9 mouse cellular contexts compared by ENCODE assay signal in the genomic region with DNA sequence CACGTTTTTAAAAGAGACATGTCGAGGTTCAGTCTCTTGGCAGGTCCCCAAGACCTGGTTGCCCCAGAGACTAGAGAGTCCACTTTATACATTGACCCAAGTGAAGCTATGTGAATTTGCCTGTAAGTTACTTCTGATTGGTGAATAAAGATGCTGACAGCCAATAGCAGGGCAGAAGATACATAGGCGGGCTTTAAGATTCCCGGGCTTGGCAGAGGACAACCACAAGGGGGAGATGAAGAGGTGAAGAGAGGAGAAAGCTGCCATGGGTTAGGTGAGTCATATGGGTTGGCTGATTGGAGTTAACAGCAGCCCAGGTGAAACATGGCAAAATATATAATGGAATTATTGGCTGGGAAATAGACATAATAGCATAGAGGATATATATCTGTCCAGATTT. TPM values are rescaled to one million over a fixed set of nuclear protein-coding genes. Genes with fewer than 3 reads are reported as not detected.
DNase-seq lines count a peak whose midpoint lies in the region; ATAC-seq lines count a peak whose summit lies in the region.
"Had no signal": no experiment of that assay in that cellular context is flagged by ENCODE, and none has a peak within 500 bp of the region (broad histone marks: within the 10 kb centered on the region; RNA-seq: fewer than 3 reads in every experiment).

No protein-coding gene starts in this region.

- peak; percentile 66 for ATAC-seq in forebrain, embryonic 11.5 days (replicated peaks; ENCODE audit: low FRiP score)

- no peak overlapping the region for H3K9ac ChIP-seq in forebrain, embryonic 11.5 days (ENCODE audit: low read length)
- H3K9ac ChIP-seq: limb, embryonic 15.5 days had no signal

- no peaks in the 10 kb centered on the region for H3K36me3 ChIP-seq in forebrain, embryonic 11.5 days (ENCODE audit: control insufficient read depth, insufficient read depth, low read length)

- H3K27ac ChIP-seq in forebrain, embryonic 11.5 days (ENCODE audit: low read depth, low read length) = no peak overlapping the region
- H3K27ac ChIP-seq: limb, embryonic 15.5 days had no signal

- H3K4me1 ChIP-seq in forebrain, embryonic 11.5 days (replicated peaks; ENCODE audit: control insufficient read depth, insufficient read depth, low read length) = no peaks in the 10 kb centered on the region
- H3K4me1 ChIP-seq: limb, embryonic 15.5 days had no signal

- intact Hi-C loops in heart, postnatal 25 days (cut with DNase I) = loop anchor here (5.0 kb wide), 1 partner anchor 137 kb away; no protein-coding TSS in a partner anchor

- peak; percentile 49 for DNase-seq in MEL-GATA-1-ER (ENCODE audit: extremely low read depth, low read depth)
- peak; percentile 85 for DNase-seq in brain, adult 2 months (ENCODE audit: low read depth, low spot score)
- DNase-seq in forebrain, embryonic 11.5 days (ENCODE audit: low spot score) = peak; percentile 57
- peak; percentile 38 for DNase-seq in heart, postnatal 25 days (ENCODE audit: low spot score)
- DNase-seq in layer of hippocampus, adult 9-10 months (ENCODE audit: low spot score) = peak; percentile 68
- peak; percentile 92 for DNase-seq in lung, postnatal 10 days
- peak; percentile 29 for DNase-seq in right cerebral cortex, postnatal 25 days
- no peak for DNase-seq in neural tube, embryonic 10.5 days (ENCODE audit: extremely low spot score, low spot score)

- H3K4me2 ChIP-seq in forebrain, embryonic 11.5 days (ENCODE audit: low read depth, low read length, severe bottlenecking) = no peak overlapping the region
- H3K4me2 ChIP-seq: limb, embryonic 15.5 days had no signal

- WGBS in forebrain, embryonic 11.5 days = 51% methylated on average over 4 of the region's 4 CpGs

- no peak overlapping the region for H3K4me3 ChIP-seq in forebrain, embryonic 11.5 days (ENCODE audit: low read depth, low read length)
- H3K4me3 ChIP-seq: limb, embryonic 15.5 days had no signal

- no peaks in the 10 kb centered on the region for H3K27me3 ChIP-seq in forebrain, embryonic 11.5 days (ENCODE audit: control insufficient read depth, insufficient read depth, low read length)
- H3K27me3 ChIP-seq: limb, embryonic 15.5 days had no signal

- H3K9me3 ChIP-seq in forebrain, embryonic 11.5 days (ENCODE audit: control insufficient read depth, low read length) = no peaks in the 10 kb centered on the region
- H3K9me3 ChIP-seq: limb, embryonic 15.5 days had no signal

RNA-seq across cellular contexts. Expression of a gene that starts 25.8 kb away (rescaled TPM):
- polyA plus RNA-seq in forebrain, embryonic 11.5 days (2014; fragmentation: Nextera tagmentation; extraction: Ambion mirVana) = 0.45 and 0.75 TPM in 2 replicates
- total RNA-seq in heart, postnatal 25 days (2021) = under 1 TPM; 0.18 to 0.31 TPM

RNA-seq across cellular contexts. Expression of a gene that starts 26.5 kb away (rescaled TPM):
- polyA plus RNA-seq in forebrain, embryonic 11.5 days (2014; fragmentation: Nextera tagmentation; extraction: Ambion mirVana) = 20.9 and 21.5 TPM in 2 replicates
- total RNA-seq in heart, postnatal 25 days (2021) = 10 to 100 TPM; 21.0 to 25.6 TPM

RNA-seq across cellular contexts. Expression of a gene that starts 49.7 kb away (rescaled TPM):
- 4.9 and 6.4 TPM in 2 replicates for polyA plus RNA-seq in forebrain, embryonic 11.5 days (2014; fragmentation: Nextera tagmentation; extraction: Ambion mirVana)
- total RNA-seq in heart, postnatal 25 days (2021) = 1 to 10 TPM; 3.5 to 3.6 TPM
